Mouse (Mus musculus): Measurements from ENCODE around the gene Zcchc18.
"Not testable (repeated sequence)": the region's sequence is repeated elsewhere in the genome, so short reads cannot be mapped to it uniquely, and the experiment has no call there.

The Zcchc18 gene

DNA sequence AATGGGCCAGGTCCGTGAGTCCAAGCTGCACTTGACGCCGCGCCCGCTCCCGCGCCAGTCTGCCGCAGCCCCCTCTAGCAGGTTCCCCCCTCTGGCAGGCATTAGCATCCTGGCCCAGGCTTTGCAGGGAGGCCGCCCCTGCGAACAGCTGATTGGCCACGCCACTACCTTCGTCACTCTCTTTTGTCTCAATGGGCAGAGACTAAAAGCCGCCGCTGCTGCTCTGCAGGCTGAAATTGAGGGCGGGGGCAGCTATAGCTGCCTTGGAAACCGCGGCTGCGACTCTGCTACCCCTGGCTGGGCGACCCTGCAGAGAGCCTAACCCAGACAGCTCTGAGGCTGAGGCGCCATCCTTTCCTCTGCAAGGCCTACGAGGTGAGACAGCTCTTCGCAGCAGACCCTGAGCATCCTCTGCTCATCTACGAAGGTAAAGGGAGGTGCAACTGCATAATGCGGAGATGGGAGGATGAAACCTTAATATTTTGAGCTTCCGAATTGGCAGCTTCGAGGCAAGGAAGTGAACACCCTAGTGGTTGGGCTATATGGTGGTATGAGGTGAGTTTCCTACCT, at the start of gene Zcchc18:
Gene Zcchc18 (plus strand): TSS at position 178 of the 570 bp plus-strand sequence.
- peak; percentile 78 for DNase-seq

DNA sequence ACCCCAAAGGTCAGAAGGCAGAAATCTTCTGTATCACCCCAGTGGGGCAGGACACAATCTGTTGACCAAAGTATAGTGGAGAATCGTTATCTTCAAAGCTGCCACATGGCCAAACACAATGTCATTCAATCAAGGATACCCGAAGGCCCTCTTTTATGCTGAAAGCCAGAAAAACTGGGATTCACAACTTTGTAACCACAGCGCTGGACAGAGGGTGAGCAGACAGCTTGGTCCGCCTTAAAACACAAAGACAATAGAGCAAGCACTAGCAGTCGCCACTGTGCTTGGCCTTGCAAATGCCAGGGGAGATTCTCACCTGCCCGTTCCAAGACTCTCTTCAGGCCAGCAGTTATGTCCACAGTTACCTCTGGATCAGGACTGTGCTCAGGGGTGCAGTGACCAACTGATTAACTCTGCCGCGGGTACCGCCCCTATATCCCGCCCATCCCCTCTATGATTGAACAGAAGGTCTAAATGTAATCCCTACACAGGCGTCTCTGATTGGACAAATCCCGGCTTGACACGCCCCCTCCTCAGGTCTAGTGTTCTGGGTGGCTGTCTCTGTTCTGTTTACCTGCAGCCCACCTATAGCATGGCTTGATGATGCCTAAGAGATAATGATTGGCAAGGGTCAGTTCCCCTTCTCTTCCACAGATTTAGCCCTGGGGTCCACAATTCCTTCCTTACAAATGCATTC, 35.2 kb upstream of the Zcchc18 start:
- DNase-seq, result peak; percentile 88

DNA sequence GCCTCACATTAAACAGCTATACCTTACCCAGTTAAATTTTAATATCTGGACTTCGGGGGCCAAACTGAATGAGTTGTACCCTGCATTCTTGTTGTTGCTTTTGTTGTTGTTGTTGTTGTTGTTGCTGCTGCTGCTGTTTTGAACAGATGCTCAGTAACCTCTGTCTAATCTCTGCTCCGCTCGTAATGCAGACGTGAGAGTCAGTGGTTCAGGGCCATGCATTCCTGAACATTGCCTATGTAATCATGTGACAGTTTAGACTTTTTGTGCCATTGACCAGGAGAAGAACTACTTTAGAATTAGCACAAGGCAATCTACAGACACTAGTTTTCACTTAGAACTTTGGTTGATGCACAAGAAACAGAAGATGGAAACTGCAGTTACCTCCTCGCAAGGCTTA, 34.7 kb upstream of the Zcchc18 start:
- not testable (repeated sequence) for DNase-seq

DNA sequence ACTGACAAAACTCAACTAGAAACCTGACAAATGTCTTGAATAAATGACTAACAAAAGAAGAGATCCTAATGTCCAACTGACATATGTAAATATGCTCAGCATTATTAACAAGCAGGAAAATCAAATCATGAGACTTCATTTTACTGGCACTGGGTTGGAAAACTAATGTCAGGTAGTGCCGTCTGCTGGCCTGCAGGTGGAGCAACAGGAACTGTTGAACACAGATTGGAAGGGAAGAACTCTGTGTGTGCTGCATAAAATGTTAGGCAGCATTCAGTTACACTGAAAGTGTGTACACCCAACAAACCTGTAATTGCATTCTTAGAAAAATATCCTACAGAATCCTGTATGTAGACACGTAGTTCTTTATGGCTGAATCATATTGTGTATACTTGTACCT, 33.3 kb upstream of the Zcchc18 start:
- DNase-seq, result no peak

DNA sequence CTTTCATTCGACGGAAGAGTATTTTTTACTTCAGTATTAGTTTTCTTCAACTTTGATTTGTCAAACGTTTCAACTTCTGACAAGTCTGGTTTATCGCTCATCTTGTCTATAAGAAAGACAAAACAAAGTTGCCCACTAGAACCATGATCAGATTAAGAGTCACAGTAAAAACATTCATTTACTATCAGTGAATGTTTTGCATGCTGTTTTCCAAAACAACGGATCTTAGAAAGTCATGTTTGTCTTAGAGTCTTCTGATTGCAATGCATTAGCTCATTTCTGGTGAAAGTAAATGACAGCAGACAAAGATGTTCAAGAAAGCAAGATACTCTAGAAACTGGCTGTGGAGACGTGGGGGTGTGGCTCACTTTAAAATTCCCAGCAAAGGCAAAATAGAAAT, 17.6 kb upstream of the Zcchc18 start, which contains the start of gene Tmsb15b2:
Gene Tmsb15b2 (minus strand): TSS at position 101 of the 400 bp plus-strand sequence.
- not testable (repeated sequence) for DNase-seq

DNA sequence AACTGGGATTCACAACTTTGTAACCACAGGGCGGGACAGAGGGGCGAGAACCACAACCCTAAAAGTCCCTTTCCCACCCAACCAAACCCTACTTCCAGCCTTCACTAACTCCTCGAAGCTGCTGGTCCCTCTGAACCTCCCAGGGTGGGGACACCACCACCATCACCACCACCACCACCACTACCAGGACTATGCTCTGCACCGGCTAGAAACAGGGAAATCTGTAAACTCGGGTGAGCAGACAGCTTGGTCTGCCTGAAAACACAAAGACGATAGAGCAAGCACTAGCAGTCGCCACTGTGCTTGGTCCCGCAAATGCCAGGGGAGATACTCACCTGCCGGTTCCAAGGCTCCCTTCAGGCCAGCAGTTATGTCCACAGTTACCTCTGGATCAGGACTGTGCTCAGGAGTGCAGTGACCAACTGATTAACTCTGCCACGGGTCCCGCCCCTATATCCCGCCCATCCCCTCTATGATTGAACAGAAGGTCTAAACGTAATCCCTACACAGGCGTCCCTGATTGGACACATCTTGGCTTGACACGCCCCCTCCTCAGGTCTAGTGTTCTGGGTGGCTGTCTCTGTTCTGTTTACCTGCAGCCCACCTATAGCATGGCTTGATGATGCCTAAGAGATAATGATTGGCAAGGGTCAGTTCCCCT, 16.4 kb upstream of the Zcchc18 start, which contains the start of the genes Tmsb15l and Tmsb15b1:
Gene Tmsb15l (minus strand): TSS at position 446 of the 661 bp plus-strand sequence.
Gene Tmsb15b1 (minus strand): TSS at position 451 of the 661 bp plus-strand sequence.
- peak; percentile 46 for DNase-seq

DNA sequence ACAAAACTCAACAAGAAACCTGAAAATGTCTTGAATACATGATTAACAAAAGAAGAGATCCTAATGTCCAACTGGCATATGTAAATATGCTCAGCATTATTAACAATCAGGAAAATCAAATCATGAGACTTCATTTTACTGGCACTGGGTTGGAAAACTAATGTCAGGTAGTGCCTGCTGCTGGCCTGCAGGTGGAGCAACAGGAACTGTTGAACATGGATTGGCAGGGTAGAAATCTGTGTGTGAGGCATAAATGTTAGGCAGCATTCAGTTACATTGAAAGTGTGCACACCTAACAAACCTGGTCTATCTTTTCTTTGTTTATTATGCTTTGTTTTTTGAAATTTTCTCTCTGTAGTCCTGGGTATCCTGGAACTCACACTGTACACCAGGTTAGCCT, 14.3 kb upstream of the Zcchc18 start:
- DNase-seq, result no peak

DNA sequence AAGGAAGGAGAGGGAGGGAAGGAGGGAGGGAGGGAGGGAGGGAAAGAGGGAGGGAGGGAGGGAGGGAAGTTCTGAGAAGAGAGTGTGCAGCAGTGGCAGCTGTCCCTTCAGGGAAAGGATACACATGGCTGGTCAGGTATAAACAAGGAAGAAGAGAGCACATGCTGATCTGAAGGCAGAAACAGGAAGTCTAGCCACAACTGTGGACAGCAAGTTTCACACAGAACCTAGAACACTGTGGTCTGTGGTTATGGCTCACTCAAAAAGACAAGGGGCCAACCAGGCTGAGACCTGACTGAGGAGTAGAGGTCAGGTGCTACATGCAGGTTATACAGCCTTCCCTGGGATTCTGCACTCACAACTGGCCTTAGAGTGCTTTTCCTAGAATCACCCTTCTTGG, 6.9 kb upstream of the Zcchc18 start:
- no peak for DNase-seq

DNA sequence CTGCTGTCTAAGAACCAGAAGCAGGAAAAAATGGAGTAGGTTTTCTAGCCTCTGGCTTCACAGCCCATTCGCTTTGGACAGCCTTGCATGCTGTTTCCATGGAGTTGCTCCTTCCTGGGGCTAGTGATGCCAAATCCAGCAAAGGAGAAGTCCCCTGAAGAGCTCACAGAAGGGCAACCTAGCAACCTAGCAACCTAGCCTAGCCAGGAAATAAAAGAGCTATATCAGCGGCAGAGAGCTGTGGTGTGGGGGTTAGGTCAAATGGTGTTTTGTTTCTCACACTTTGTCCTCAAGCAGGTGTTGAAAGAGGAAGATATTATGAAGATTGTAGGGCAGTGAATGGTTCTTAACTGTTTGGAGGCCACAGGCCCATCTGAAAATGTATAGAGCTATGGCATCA, 1.7 kb upstream of the Zcchc18 start:
- DNase-seq, result no peak

DNA sequence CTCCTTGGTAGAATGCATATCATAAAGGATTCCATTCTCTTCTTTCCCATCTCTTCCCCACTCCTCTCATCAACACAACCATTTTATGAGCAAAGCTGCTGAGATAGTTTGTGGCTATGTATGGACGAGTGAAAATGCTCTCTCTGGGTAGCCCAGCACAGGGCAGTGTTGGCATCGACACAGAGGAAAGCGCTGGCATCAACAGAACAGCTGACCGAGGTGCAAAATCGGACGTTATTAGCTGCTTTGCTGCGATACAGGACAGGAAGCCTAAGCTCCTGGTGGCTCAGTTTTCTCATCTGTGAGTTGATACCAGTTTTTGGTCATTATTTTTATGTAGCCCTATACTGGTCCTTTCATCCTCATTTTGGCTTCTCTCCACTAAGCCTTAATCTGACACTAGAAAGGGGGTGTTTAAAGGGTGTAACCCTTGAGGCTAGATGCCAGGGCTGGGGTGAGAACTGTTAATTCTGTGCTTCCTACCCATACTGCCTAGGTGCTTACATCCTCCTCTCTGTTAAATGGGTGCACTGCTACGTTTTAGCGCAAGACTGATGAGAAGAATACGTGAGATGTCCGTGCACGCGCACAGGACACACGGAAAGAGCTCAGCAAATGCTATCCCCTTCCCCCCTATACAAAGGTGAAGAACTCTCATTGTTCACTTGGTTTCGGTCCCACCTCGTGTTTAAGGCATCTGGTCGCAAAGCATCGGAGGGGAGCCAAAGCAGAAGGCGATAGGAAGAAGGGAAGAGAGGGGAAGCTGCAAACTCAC, 577 bp upstream of the Zcchc18 start:
- peak; percentile 27 for DNase-seq

DNA sequence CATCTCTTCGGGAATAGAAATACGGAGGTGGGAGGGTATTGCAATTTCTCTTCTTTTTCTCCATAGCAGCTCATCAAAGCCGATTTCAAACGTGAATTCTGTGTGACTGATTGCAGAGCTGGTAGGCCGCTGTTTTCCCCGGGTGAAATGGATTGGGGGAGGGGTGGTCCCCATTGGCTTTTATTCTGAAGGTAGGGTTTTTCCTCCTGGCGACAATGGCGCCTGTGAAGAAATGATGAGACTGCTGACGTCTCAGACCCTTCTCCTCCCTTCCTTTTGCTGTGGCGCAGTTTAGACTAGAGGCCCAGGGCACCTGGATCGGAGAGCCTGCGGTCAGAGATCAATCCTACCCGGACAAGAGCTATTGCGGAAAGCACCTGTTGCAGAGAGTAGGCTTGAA, 686 bp downstream of the Zcchc18 start:
- DNase-seq, result peak; percentile 19

DNA sequence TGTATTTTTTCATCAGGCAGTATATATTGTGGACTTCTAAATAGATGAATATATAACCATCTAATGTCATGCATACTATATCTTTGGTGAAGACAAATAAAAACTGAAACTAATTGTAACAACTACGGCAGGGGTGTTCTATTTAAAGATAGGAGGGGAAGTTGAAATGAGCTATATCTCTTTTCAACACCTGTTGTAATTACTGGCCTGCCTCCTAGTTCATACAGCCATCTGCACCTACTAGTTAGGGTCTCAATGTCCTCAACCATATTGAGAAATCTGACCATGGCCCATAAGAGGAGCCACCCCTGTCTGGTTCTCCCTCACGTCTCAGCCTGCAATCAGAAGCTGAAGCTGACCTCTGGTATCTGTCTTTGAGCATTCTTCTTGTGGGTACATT, 3.3 kb downstream of the Zcchc18 start:
- DNase-seq, result no peak

DNA sequence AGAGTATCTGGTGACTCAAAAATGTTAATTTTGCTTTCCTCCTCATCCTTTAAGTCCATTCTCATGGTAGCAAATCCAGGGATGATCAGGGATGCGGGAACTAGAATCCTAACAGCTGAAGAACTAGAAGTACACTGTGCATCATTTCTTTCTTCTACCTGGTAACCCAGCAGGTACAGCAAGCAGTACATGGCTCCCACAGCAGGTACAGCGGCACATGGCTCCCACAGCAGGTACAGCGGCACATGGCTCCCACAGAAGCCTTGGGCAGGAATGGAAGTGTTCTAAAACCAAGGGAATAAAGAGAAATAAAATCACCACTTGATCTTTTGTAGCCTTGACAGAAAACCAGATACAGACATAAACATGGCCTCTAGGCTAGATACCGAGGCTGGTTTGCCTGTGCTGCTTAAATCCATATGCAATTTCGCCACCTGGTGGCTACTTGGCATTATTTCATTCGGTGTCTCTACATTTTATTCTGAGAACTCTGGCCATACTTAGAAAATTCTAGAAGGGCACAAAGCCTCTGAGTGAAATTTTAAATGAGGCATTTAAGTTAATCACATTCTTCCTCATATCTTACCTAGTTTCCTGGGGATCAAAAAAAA, 22.2 kb downstream of the Zcchc18 start:
- DNase-seq, result peak; percentile 47

DNA sequence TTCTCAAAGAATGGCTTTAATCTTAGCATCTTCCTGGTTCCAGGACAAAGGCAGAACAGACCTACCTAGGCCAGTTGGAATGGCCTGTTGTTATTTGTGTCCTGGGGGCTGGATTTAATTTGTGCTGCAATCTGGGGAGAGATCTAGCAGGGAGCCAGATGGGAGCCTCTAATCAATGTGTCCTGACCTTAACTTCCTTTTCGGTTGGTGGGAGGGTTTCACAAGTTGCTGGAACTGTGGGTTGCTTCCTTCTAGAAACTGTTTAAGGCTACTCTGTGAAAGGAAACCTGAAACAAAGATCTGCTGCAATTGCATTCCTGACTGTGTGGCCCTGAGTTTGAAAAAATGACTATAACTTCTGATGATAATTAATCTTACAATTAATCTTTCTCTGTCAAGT, 24.7 kb downstream of the Zcchc18 start:
- DNase-seq, result no peak

DNA sequence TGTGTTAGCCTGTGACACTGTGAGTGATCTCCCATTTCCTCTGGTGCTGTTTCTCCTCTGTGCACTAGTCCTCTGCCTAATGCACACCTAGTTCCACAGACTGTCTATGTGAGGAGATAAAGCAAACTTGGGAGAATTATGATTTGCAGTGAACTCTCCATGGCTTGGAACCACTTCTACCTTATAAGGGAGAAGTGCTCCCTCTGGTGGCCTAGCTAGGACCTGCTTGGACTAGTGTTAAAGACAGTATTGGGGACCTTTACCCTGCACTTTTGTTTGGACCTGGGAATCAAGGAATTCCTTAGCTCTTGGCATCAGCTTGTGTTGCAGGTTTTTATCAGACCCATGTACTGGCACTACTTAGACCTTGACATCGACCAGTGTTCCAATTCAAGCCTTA, 26.4 kb downstream of the Zcchc18 start:
- peak; percentile 37 for DNase-seq

DNA sequence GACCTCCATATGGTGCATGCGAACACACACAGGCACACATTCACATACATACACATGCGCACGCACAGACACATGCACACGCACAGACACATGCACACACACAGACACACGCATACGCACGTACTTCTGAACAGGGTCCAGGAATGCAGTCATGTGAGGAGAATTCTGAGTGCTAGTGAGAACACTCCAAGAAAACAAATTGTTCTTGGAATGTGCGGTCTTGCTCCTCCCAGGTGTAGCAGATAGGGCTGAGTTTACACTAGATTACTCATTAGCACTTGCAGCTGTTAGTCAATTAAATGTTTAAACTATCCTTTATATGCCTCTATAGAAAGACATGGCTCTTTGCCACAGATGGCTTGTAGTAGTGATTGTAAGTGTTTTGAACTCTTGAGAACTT, 38.0 kb downstream of the Zcchc18 start:
- no peak for DNase-seq

DNA sequence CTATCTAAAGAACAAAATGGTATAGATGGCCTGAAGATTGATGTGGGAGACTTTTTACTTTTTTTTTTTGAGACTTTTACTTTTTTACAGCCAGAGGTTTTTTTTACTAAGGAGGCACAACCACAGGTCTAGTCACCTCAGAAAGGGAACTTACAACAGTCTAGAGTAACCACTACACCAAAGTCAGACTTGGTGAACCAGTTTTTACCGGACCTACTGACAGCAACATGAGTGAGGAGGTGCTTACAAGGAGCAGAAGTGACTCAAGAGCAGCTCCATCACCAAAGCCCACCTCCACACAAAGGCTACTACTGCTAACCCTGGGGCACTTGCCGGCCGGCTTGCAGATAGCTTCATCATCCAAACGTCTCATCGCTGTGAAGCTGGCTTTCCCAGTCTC, 38.8 kb downstream of the Zcchc18 start:
- no peak for DNase-seq

DNA sequence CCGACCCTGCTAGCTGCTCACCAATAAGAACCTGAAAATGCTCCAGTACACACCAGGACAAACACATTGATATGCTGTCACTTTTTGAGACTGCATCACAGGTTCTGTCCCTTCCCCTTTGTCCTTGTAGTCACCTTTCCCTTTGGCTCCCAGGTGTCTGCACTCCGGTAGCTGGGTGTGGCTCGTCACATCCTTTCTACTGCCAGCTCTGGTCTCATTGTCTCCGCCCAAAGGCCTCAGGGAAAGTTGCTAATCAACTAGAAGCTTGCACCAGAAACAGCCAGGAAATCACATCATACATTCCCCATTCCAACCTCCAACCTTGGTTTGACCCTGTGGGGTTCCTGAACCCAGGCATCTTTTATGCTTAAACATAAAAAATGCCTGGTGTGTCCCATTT, 41.4 kb downstream of the Zcchc18 start:
- no peak for DNase-seq

DNA sequence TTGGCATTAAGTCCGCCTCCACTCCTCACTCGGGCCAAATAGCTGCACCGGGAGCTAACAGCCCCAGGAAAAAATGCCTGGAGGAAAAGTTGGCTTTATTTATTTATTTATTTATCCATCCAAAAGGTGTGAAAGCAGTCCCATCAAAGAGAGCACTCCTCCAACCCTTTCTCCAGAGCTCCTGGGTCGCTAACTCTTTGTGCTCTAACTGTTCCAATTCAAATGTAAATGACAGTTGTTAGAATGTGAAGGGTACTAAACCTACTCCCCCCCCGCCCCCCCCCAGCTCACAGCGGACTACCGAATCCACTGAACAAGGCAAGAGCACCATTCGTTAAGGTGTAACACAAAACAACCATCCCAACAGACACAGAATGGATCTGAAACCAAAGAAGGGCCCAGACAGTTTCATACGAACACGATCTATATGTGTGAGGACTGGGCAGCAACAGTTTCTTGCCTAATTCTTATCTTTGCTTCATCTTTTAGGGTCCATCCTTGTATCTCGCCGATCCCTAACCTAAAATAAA, 44.6 kb downstream of the Zcchc18 start:
- no peak for DNase-seq

DNA sequence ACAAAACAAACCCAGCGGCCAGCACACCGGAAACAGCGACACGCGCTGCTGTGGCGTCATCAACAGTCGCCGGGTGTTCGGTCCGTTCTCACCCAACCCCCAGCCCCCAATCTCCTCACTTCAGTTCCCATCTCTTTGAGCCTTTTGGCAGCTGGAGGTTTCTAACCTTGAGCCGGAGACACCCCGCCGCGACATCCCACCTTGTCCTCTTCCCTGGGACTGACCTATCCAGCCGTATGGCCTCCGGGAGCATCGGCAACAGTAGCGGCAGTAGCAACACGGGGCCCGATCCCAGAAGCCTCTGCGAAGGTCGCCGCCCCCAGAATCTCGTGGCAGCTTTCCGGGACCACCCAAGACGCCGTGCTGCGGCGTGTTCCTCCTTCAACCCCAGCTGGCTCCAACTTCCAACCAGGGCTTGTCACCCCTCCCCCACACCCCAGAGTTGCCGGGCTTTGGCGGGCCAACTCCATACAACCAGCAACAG, 45.1 kb downstream of the Zcchc18 start, which contains the start of gene Slc25a53:
Gene Slc25a53 (minus strand): TSS at position 303 of the 484 bp plus-strand sequence.
- peak; percentile 73 for DNase-seq

DNA sequence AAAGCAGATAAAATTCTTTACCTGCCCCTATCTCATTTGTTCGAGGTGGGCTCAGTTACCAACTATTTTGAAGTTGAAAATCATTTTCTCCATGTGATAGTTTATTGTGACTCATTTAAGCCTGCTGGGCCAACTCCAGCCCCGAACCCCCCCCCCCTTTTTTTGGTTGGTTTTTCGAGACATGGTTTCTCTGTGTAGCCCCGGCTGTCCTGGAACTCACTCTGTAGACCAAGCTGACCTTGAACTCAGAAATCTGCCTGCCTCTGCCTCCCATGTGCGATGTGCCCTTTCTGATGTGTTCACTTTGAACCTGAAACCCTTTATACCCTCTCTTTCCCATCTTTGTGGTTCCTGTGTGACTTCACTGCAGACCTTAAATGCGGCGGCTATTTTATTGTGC, 45.5 kb downstream of the Zcchc18 start:
- no peak for DNase-seq

Data from cerebellum, adult 11 months (tissue).